Comparison of ENCODE assay signal across 12 mouse cellular contexts in the genomic region with DNA sequence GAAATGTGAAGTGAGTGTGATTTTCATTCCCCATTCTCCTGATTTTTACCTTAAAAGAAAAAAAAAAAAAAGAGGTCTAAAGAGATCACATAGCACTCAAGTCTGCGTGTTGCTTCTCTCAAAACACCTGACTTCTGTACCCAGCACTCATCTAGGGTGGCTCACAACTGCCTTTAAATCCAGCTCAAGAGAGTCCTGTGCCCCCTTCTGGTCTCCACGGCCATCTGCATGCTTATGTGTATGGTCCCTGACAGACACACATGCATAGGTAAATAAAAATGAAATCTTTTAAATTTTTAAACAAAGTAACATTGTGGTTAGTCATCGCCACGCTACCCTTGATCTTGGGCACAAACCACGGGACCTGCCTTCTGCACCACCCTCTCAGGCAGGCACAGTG.
DNase-seq lines count a peak whose midpoint lies in the region; ATAC-seq and TF ChIP-seq lines count a peak whose summit lies in the region.
"Had no signal": no experiment of that assay in that cellular context is flagged by ENCODE, and none has a peak within 500 bp of the region (broad histone marks: within the 10 kb centered on the region; RNA-seq: fewer than 3 reads in every experiment).

No protein-coding gene starts in this region.

- peaks cover 4% of the 10 kb centered on the region; the same call in 1 of the 2 replicates for H3K9me3 ChIP-seq in intestine, embryonic 14.5 days (ENCODE audit: control insufficient read depth, low read length)
- H3K9me3 ChIP-seq in intestine, embryonic 16.5 days (ENCODE audit: control insufficient read depth, low read length), result no peaks in the 10 kb centered on the region
- H3K9me3 ChIP-seq in midbrain, embryonic 10.5 days (replicated peaks), result peaks cover 4% of the 10 kb centered on the region
- no peaks in the 10 kb centered on the region for H3K9me3 ChIP-seq in midbrain, embryonic 14.5 days (ENCODE audit: control insufficient read depth, low read length)
- H3K9me3 ChIP-seq in stomach, postnatal 0 days (ENCODE audit: control insufficient read depth, low read length), result no peaks in the 10 kb centered on the region
- H3K9me3 ChIP-seq: limb, embryonic 15.5 days had no signal

- H3K4me3 ChIP-seq in intestine, embryonic 14.5 days (ENCODE audit: low read depth, low read length), result no peak overlapping the region
- no peak overlapping the region for H3K4me3 ChIP-seq in intestine, embryonic 16.5 days (ENCODE audit: low read length)
- H3K4me3 ChIP-seq in midbrain, embryonic 10.5 days, result no peak overlapping the region
- no peak overlapping the region for H3K4me3 ChIP-seq in midbrain, embryonic 14.5 days (replicated peaks; ENCODE audit: low read depth, low read length)
- H3K4me3 ChIP-seq in stomach, postnatal 0 days (ENCODE audit: low read depth, low read length), result no peak overlapping the region
- H3K4me3 ChIP-seq: limb, embryonic 15.5 days had no signal

- no peak for TF ChIP-seq EP300 in stomach, postnatal 0 days (optimal IDR thresholded peaks at IDR 0.05)

- TF ChIP-seq CTCF in stomach, postnatal 0 days (IDR thresholded peaks at IDR 0.05; ENCODE audit: low read depth), result peak; percentile 63

- no peaks in the 10 kb centered on the region for H3K36me3 ChIP-seq in intestine, embryonic 14.5 days (ENCODE audit: control insufficient read depth, insufficient read depth, low read length)
- H3K36me3 ChIP-seq in intestine, embryonic 16.5 days (ENCODE audit: control insufficient read depth, insufficient read depth, low read length), result no peaks in the 10 kb centered on the region
- peaks cover 11% of the 10 kb centered on the region; the same call in 1 of the 2 replicates for H3K36me3 ChIP-seq in midbrain, embryonic 10.5 days
- no peaks in the 10 kb centered on the region for H3K36me3 ChIP-seq in midbrain, embryonic 14.5 days (ENCODE audit: control insufficient read depth, insufficient read depth, low read length)
- no peaks in the 10 kb centered on the region for H3K36me3 ChIP-seq in stomach, postnatal 0 days (ENCODE audit: control insufficient read depth, insufficient read depth, low read length)
- H3K36me3 ChIP-seq: limb, embryonic 15.5 days had no signal

- no peak overlapping the region for H3K9ac ChIP-seq in intestine, embryonic 14.5 days (ENCODE audit: low read length)
- H3K9ac ChIP-seq in intestine, embryonic 16.5 days (ENCODE audit: low read depth, low read length), result no peak overlapping the region
- no peak overlapping the region for H3K9ac ChIP-seq in midbrain, embryonic 14.5 days (replicated peaks; ENCODE audit: low read length)
- H3K9ac ChIP-seq in stomach, postnatal 0 days (ENCODE audit: low read length), result no peak overlapping the region
- H3K9ac ChIP-seq: limb, embryonic 15.5 days had no signal

- ATAC-seq in intestine, embryonic 14.5 days (replicated peaks; ENCODE audit: low FRiP score, low TSS enrichment, low read depth), result no peak
- ATAC-seq in intestine, embryonic 16.5 days, result no peak
- no peak for ATAC-seq in midbrain, embryonic 14.5 days (ENCODE audit: low FRiP score, low TSS enrichment)
- ATAC-seq in stomach, postnatal 0 days (ENCODE audit: low FRiP score, low TSS enrichment), result peak; percentile 45; the same call in 1 of the 2 replicates

- peaks cover 33% of the 10 kb centered on the region for H3K4me1 ChIP-seq in intestine, embryonic 14.5 days (replicated peaks; ENCODE audit: control insufficient read depth, insufficient read depth, low read length)
- H3K4me1 ChIP-seq in intestine, embryonic 16.5 days (ENCODE audit: control insufficient read depth, insufficient read depth, low read length), result peaks cover 19% of the 10 kb centered on the region
- H3K4me1 ChIP-seq in midbrain, embryonic 10.5 days, result peaks cover 71% of the 10 kb centered on the region
- peaks cover 19% of the 10 kb centered on the region for H3K4me1 ChIP-seq in midbrain, embryonic 14.5 days (ENCODE audit: control insufficient read depth, insufficient read depth, low read length)
- H3K4me1 ChIP-seq in stomach, postnatal 0 days (replicated peaks; ENCODE audit: control insufficient read depth, insufficient read depth), result peaks cover 15% of the 10 kb centered on the region

- no peaks in the 10 kb centered on the region for H3K27me3 ChIP-seq in intestine, embryonic 14.5 days (replicated peaks; ENCODE audit: control insufficient read depth, insufficient read depth, low read length)
- no peaks in the 10 kb centered on the region for H3K27me3 ChIP-seq in intestine, embryonic 16.5 days (replicated peaks; ENCODE audit: control insufficient read depth, insufficient read depth, low read length)
- H3K27me3 ChIP-seq in midbrain, embryonic 10.5 days (ENCODE audit: low read depth, poor library complexity, severe bottlenecking), result no peaks in the 10 kb centered on the region
- H3K27me3 ChIP-seq in midbrain, embryonic 14.5 days (ENCODE audit: control insufficient read depth, insufficient read depth, low read length), result no peaks in the 10 kb centered on the region
- H3K27me3 ChIP-seq in stomach, postnatal 0 days (ENCODE audit: control insufficient read depth, insufficient read depth, low read length), result no peaks in the 10 kb centered on the region
- H3K27me3 ChIP-seq: limb, embryonic 15.5 days had no signal

- no peak for DNase-seq in intestine, embryonic 14.5 days (ENCODE audit: low spot score)
- DNase-seq in midbrain, embryonic 10.5 days (ENCODE audit: low spot score), result no peak
- DNase-seq in midbrain, embryonic 14.5 days, result no peak
- peak; percentile 7 for DNase-seq in c-Kit-positive CD71-positive TER-119-negative erythroid progenitor cells, embryonic 14.5 days (ENCODE audit: low read depth)
- DNase-seq in stomach, postnatal 0 days (ENCODE audit: low spot score), result no peak
- no peak for DNase-seq in ovary, postnatal 10 days (ENCODE audit: low spot score)
- DNase-seq in frontal cortex, postnatal 14 days (ENCODE audit: low spot score in 2 of 2), result no peak
- DNase-seq: heart, postnatal 10 days; layer of hippocampus, adult 9-11 months; retina, postnatal 1 day had no signal

- 94% methylated on average over 5 of the region's 5 CpGs for WGBS in intestine, embryonic 14.5 days
- WGBS in intestine, embryonic 16.5 days, result 94% methylated on average over 5 of the region's 5 CpGs
- WGBS in midbrain, embryonic 10.5 days, result 86% methylated on average over 5 of the region's 5 CpGs
- WGBS in midbrain, embryonic 14.5 days, result 85% methylated on average over 5 of the region's 5 CpGs
- WGBS in stomach, postnatal 0 days, result 80% methylated on average over 5 of the region's 5 CpGs

- H3K4me2 ChIP-seq in intestine, embryonic 14.5 days (ENCODE audit: low read length), result no peak overlapping the region
- H3K4me2 ChIP-seq in intestine, embryonic 16.5 days (ENCODE audit: low read depth, low read length), result no peak overlapping the region
- no peak overlapping the region for H3K4me2 ChIP-seq in midbrain, embryonic 14.5 days (ENCODE audit: low read length)
- H3K4me2 ChIP-seq in stomach, postnatal 0 days (replicated peaks; ENCODE audit: low read depth), result no peak overlapping the region
- H3K4me2 ChIP-seq: limb, embryonic 15.5 days had no signal

- H3K27ac ChIP-seq in intestine, embryonic 14.5 days (ENCODE audit: low read depth), result peak overlapping the region; percentile 45; the same call in 1 of the 2 replicates
- H3K27ac ChIP-seq in intestine, embryonic 16.5 days (ENCODE audit: low read length), result no peak overlapping the region
- H3K27ac ChIP-seq in midbrain, embryonic 10.5 days (replicated peaks), result peak overlapping the region; percentile 70
- H3K27ac ChIP-seq in midbrain, embryonic 14.5 days (replicated peaks; ENCODE audit: low read depth, low read length), result no peak overlapping the region
- H3K27ac ChIP-seq in stomach, postnatal 0 days (replicated peaks), result peak overlapping the region; percentile 41; the same call in 1 of the 2 replicates
- H3K27ac ChIP-seq: limb, embryonic 15.5 days had no signal

Comparison
In these comparisons a context has a peak if more than half of its experiments do, and no peak if none do; other contexts are left out.
1. H3K27ac ChIP-seq: peak in intestine, embryonic 14.5 days (single experiment), midbrain, embryonic 10.5 days (single experiment) and stomach, postnatal 0 days (single experiment); none in intestine, embryonic 16.5 days (single experiment) and midbrain, embryonic 14.5 days (single experiment).